Mouse (Mus musculus) retina, adult 2 months (tissue): Measurements from ENCODE around the gene Akap13.
"Not testable (repeated sequence)": the region's sequence is repeated elsewhere in the genome, so short reads cannot be mapped to it uniquely, and the experiment has no call there.

Experiments used
- DNase-seq: peaks from one replicate; pipeline ENCODE4 v3.0.0-alpha.2; 2012; ENCODE audit warnings: low read depth, low spot score

Akap13 gene

GRCm38 (mm10) chr7:75791092-75791837 lies 335.9 kb downstream of the Akap13 start:
- DNase-seq = not testable (repeated sequence)

GRCm38 (mm10) chr7:75793091-75793490 lies 337.8 kb downstream of the Akap13 start:
- no peak for DNase-seq

GRCm38 (mm10) chr7:75793654-75794335 lies 338.5 kb downstream of the Akap13 start:
- no peak for DNase-seq

GRCm38 (mm10) chr7:75795106-75795505 lies 339.8 kb downstream of the Akap13 start:
- DNase-seq = no peak

GRCm38 (mm10) chr7:75796474-75796873 lies 341.1 kb downstream of the Akap13 start:
- no peak for DNase-seq

- DNase-seq = no peak
Measured at GRCm38 (mm10) chr7:75800530-75800929, 345.2 kb downstream of the Akap13 start.

- no peak for DNase-seq
Measured at GRCm38 (mm10) chr7:75801022-75801421, 345.7 kb downstream of the Akap13 start.

- DNase-seq = no peak
Measured at GRCm38 (mm10) chr7:75801621-75802358, 346.5 kb downstream of the Akap13 start.

- no peak for DNase-seq
Measured at GRCm38 (mm10) chr7:75802887-75803286, 347.6 kb downstream of the Akap13 start.
